Mouse (Mus musculus): ENCODE data around the gene Trappc10.

The Trappc10 gene

DNA sequence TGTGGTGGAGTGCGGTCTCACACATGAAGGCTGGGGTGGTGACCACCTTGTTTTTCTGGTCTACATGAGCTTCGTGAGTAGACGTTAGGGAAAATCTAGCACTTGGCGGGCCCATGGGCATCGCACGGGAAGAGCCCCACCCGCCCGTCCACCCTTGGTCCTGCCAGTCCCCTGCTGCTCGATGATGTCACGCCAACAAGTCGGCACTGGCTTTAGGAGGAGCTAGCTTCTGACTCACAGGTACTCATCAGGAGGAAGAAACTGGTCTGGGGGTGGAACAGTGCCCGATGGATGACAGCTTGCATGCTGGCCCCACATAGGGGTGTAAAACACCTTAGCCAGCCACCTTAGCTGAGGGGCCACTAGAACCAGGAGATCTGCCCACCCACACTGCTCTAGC, 81.8 kb downstream of the Trappc10 start:
- in situ Hi-C loops (cut with MboI), result loop anchor here (5.0 to 10.0 kb wide), 2 partner anchors 98 to 130 kb away; partner anchors contain the start of gene Icosl

DNA sequence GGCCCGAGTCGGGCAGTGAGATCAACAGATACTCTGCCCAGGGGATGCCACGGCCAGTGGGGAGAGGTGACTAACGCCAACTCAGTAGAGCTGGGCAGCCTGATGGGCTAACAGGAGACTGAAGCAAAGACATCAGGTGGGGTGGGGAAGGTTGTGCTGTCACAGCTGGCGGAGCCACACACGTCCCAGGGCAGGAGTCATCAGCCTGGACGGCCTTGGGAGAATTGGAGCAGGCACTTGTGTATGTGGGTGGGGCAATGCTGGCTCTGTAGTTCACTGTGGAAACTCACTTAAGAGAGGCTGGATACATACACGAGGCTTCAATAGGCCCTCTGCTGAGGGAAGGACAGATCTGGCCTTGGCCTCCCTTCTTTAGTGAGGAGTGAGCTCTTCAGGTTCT, 83.3 kb downstream of the Trappc10 start:
- in situ Hi-C loops (cut with MboI), result loop anchor here (5.0 to 10.0 kb wide), 2 partner anchors 96 to 129 kb away; partner anchors contain the start of gene Icosl

DNA sequence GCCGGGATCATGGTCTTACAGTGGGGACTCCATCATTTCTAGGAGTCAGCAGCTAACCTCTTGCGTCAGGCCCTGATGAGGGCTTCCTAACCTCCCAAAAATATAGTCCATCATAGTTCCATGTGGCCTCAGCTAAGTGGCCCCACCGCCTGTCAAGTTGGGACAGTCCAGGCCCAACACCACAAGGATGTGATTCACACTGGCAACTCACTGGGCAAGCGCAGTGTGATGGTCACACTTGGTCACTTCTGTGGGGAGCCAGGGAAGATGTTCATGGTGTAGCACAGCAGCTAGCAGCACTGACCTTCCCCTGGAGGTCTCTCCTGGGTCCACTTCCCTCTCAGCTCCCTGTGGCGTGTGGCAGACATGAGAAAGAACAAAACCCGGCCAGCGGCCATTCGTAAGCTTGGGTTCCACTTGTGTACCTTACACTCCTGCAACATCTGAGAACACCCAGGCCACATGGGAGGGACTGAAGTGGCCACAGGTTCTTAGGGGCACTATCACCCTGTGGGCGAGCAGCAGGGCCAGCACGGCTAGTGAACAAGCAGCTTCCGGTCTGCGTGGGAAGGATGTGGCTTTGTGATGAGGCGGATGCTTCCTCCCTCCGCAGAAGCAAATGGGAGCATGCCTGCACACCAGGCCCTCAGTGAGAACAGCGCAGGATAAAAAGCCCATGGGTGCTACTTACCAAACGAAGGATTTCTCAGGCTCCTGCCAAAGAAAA, 83.9 kb downstream of the Trappc10 start:
- in situ Hi-C loops (cut with MboI), result loop anchor here (5.0 to 10.0 kb wide), 2 partner anchors 96 to 128 kb away; partner anchors contain the start of gene Icosl

DNA sequence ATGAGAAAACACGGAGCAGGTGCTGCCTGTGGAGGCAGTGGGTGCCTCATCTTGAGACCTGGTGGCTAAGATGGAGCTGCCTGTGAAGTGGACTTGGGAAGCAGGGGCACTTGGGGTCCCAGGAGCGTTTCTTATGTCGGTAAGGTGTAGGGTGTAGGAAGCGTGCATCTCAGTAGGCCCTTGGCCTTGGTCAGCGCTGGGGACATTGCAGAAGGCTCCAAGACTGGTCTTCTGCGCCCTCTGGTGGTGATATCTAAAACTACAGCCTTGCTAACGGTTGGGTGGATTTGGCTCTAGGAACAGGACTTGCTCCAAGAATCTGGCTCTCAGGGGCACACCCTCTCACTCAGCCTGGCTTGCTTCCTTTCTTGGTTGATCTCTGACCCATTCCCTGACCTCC, 84.5 kb downstream of the Trappc10 start:
- in situ Hi-C loops (cut with MboI), result loop anchor here (5.0 to 10.0 kb wide), 2 partner anchors 95 to 128 kb away; partner anchors contain the start of gene Icosl

DNA sequence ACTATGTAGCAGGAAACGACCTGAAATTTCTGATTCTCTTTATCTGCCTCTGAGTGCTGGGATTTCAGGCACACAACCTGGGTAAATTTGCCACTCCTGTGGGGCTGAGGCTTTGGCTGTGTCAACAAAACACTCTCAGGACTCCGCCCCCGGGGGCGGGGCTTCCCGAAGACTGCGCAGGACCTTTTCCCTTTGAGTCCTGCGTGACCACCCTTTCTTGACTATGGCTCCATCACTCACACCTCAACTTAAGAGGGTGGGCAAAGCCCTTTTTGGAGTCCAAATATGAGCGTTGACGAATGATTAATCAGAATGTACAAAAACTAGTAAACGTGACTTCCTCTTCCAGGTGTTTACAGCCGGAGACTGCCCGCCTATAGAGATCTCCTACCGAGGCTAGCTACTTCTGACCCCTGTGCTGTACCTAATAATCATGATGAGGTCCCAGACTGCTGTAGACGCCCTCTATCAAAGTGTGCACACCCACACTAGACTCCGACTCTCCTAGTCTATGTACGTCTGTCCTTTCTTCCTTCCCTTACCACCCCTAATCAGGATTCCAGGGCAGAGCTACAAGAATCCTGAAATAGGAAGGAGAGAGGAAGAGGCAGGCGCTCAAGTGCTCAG, 85.1 kb downstream of the Trappc10 start:
- in situ Hi-C loops (cut with MboI), result no loop called here

DNA sequence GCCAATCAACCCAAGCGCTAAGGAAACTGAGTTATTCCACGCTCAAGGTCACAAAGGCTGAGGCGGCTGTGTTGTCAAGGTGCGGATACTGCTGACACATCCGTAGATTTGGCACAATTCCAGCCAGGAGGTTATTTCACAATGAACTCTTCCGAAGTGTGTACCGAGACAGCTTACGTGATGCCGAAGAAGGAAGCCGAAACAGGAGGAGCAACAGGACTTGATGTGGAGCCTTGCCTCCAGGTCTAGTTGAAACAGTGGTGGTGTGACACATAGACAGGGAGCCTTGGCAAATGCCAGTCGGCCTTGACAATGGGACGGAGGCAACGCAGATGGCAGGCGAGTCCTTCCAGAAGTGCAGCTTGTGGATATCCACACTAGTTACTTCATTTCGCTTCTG, 86.4 kb downstream of the Trappc10 start:
- in situ Hi-C loops (cut with MboI), result no loop called here

DNA sequence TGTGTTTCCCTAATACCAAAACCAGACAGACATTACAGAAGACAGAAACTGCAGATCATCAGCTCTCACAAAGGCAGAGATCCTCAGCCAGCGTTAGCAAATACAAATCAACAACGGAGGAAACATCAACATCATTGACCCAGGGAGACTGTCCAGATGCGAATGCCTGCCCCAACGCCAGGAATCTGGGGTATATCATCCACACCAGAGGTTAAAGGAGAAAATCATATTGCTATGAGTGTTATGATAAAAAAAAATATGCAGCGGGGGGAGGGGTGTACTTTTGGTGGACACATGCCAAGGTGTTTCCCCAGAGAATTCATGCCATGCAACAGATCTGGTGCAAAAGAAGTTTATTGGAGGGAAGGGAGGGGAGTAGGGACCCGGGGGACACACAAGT, 87.5 kb downstream of the Trappc10 start:
- in situ Hi-C loops (cut with MboI), result no loop called here

DNA sequence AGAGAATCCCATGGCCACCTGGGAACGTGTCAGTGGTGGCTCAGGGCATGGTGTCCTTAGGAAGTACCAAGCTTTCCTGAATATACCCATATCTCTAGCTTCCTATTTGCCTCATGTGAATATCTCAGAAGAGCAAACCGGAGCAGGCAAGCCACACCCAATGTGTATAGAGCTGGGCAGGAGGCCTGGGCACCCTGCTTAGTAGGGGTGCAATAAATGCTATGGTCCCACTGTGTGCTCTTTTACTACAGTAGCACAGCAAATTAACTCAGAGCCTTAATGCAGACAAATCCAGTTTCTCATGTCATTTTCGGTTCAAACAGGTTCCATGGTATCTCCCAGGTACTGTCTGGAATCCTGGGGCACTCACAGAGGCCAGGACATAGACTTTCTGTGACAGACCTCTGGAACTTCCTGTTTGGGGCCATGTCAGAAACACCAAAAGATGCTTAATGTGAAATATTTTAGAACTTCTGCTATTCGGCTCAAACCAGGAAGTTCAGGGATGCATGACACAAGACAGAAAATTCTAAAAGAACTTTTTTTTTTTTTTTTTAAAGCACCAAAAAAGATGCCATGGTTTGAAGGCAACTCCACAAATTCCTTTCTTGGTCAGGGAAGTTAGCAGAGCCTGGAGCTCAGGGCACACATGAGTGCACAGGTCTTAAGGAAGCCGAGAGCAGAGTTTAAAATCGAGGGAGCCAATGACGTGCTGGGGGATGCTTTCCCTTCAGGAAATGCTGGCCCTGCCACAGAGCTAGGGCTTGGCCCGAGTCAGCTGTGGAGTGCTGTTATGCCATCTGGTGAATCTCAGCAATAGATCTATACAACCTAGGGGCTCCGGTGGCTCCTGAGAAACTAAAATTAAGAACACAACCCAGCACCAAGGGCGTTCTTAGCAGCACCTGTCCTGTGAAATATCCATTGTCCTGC, 95.3 kb downstream of the Trappc10 start:
- in situ Hi-C loops (cut with MboI), result loop anchor here (5.0 kb wide), 1 partner anchor 67 kb away; no protein-coding TSS in a partner anchor

DNA sequence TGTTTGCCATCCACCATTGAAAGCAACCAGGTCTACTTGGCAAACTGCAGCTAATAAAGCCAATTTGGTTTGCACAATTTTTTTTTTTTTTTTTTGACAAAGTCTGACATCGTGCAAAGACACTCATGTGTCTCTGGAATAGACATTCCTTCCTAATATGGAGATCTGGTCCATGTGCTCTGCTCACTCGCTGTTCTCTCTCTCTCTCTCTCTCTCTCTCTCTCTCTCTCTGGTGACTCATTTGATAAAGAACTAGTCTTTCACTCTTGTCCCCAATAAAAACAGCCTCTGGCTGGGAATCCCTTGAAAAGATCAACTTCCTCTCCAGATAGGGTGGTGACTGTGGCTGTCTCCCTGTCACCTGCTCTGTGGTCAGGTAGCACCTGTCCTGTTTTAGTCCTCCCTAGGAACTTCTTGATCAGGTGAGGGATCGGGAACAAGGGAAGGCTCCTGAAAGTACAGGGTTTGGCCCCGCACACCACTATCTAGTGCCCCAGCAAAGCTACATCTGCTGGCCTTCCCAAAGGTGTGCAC, 96.5 kb downstream of the Trappc10 start:
- in situ Hi-C loops (cut with MboI), result loop anchor here (5.0 kb wide), 1 partner anchor 66 kb away; no protein-coding TSS in a partner anchor

DNA sequence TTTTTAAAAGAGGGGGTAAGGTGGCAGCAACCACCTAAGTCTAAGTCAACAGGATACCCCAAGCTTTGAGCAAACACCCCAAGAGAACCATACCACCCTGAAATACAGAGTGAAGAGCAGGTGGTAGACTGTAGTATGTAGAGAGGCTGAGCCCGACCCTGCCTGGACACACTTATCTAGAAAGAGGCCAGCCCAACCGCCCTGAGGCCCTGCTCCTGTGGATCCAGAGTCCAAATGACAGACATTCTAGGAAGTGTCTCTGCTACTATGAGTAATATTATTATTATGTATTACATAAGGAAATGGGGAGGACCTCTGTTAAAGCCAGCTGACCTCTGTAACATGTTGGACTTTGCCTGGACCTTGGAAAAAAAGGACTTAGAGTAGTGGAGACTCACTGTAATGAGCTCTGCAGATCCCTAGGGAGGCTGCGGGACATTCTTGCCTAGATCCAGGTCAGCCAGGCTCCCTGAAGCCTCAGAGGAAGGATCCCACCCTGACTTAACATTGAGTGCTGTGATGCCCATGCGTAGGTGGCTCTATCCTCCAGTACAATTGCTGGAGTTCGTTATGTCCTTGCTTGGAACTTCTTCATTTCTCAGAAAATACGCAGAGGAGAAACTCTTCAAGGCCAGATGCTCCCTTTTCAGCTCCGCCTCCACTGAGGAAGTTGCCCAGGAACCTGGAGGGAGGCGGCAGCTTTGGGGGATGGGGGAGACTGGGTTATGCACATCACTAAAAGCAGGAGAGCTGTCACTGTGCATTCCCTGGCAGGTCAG, 100.5 kb downstream of the Trappc10 start:
- in situ Hi-C loops (cut with MboI), result no loop called here

DNA sequence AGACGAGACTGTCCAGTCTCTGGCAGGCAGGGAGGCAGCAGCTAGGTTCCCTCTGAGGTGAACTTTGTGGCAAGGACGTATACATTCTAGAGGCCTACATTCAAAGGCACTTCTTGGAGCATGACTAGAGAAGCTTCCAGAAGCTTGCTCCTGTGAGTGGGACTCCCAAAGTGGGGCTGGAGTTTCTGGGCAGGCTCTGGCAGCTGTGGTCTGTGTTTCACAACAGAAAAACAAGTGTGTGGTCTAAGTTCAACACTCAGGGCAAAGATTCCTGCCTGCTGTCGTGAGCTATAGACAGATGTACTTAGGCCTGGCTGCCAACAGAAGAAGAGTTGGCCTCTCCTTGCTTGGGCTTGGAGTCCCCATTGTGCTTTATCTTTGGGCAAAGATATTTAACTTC, 103.6 kb downstream of the Trappc10 start:
- in situ Hi-C loops (cut with MboI), result no loop called here

DNA sequence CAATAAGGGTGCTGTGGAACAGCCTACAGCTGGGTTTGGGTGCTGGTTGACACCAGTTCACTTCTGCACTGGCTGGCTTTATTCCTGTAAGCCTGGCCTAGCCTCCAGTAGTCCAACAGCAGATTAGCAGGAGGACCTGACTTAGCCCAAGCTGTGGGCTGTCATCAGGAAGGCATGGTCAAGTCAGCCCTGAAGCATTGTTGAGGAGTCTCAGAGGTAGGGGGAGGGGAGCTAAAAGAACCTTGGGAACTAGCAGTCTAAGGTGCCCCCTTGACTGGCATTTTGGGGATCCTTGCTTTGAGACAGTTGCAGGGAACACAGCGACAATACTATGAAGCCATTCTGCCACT, 104.2 kb downstream of the Trappc10 start:
- in situ Hi-C loops (cut with MboI), result no loop called here

DNA sequence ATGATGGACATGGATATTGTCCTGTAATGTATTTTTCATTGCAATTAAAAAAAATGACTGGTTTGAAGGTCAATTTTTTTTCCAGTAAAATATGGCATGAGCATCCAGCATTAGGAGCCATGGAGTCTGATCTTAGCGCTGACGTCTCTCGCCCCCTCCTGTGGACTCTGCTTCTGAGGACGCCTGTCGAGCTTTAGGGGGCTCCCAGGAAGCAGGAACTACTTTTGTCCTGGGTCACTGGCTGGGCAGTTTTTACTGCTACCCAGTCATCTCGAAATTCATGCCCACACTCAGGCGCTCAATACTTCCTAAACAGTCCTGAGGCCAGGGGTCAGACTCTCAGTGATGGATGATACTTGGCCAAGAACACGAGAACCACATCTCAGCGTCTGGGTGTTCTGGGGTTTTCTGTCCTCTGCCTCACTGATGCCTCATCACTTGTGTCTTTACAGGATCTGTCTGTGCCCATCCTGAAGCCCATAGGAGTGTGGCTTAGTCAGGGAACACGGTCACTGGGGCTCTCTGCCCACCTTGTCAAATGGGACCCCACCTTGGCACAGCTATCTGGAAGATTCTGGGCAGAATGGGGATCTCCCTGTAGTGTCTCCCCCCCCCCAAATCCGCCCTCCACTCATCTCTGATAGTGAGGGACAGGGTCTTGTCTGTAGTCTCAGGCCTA, 104.7 kb downstream of the Trappc10 start:
- in situ Hi-C loops (cut with MboI), result no loop called here

DNA sequence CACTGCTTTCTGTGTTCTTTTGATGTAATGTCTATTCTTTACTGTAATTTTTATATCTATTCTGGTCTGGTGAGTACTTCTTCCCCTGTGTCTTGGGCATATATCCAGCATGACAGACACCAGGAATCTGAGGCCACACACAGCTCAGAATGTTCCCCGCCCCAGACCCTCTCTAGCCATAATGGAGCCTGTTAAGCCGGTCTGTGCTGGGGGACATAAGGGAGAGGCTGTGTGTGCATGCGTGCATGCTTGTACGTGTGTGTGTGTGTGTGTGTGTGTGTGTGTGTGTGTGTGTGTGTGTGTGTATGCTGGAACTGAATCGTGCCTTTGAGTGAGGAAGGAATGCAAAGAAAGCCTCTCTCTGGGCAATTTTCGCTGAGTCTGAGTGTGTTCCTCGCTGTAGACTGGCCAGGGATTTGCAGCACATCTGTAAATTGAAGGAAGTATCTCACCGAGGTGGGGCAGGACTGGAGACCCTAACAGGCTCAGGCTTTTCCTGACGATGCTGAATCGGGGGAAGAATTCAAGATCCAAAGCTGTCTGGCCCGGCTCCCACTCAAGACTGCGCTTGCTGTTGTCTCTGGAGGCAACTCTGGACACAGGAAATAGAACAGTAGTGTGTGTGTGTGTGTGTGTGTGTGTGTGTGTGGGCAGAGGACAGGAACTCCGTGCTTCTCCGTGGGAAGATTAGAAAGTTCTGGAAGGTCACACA, 105.5 kb downstream of the Trappc10 start:
- in situ Hi-C loops (cut with MboI), result no loop called here

DNA sequence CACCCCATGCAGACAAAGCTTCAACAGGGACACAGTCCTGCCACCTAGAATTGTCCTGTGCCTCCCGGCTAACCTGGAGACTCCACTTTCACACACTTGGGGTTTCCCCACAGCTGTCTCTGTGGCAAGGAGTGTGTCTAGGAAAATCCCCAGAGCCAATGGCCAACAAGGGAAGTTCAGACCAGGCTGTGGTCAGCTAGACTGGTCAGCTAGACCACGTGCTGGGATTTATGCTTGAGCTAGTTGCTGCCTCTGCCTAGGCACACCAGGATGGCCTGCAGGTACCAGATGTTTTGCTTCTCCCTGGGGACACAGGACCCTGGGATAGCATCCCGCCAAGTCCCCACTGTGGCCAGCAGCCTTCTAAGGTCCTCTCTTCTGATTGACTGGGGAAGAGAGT, 107.2 kb downstream of the Trappc10 start:
- in situ Hi-C loops (cut with MboI), result no loop called here
